8 mouse cellular contexts compared by ENCODE assay signal in the genomic region with DNA sequence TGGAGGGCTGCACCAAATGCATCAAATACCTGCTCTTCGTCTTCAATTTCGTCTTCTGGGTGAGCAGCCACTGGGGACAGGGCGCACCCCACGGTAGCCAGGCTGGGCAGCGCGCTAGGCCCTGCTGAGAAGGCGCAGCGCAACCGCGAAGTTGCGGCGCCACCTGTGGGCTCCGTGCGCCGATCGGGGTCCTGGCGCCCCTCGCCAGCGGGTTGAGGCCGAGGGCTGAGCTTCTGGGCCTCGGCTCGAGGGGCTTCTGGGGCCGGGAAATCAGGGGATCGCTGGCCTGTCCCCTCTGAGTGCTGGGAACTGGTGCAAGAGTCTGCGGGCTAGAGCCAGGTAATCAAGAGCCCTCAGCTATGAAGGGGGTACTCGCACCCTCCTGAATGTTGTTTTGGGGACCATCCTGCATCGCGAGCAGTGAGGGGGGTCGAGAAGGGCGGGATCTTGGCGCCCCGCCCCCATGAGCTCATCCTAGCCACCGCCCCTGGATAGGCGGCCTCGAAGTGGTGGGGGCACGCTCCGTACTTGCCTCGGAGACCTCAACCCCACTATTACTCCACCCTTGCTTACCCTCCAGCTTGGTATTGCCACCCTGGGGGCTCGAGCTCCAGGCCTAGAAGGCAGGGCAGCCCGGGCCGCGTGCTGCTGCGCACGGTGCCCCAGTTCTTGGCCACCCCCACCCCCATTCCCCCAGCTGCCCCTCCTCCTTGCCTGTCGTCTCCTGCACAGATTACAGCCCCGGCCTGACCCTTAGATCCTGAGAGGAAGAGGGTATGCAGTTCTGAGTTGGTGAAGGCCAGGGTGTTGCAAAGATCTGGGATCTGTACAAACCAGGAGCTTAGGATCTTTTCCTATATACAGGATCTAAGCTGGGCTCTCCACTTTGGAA. TPM values are rescaled to one million over a fixed set of nuclear protein-coding genes. Genes with fewer than 3 reads are reported as not detected.
DNase-seq lines count a peak whose midpoint lies in the region; ATAC-seq and TF ChIP-seq lines count a peak whose summit lies in the region.

No protein-coding gene starts in this region.

- peak overlapping the region; percentile 84 for H3K4me3 ChIP-seq in embryonic facial prominence, embryonic 13.5 days
- H3K4me3 ChIP-seq in heart, embryonic 11.5 days (ENCODE audit: low read depth, low read length) = peak overlapping the region; percentile 95
- peak overlapping the region; percentile 97 for H3K4me3 ChIP-seq in kidney, embryonic 15.5 days (replicated peaks)
- H3K4me3 ChIP-seq in liver, embryonic 14.5 days (ENCODE audit: insufficient read depth in 1 of 2, low read depth in 2 of 2, low read length in 2 of 2) = peak overlapping the region; percentile 68 to 75

- H3K9ac ChIP-seq in embryonic facial prominence, embryonic 13.5 days = peak overlapping the region; percentile 96
- H3K9ac ChIP-seq in heart, embryonic 11.5 days (ENCODE audit: low read depth, low read length) = peak overlapping the region; percentile 97
- H3K9ac ChIP-seq in kidney, embryonic 15.5 days = peak overlapping the region; percentile 95
- H3K9ac ChIP-seq in liver, embryonic 14.5 days (replicated peaks) = peak overlapping the region; percentile 73

- H3K27me3 ChIP-seq in embryonic facial prominence, embryonic 13.5 days = no peaks in the 10 kb centered on the region
- no peaks in the 10 kb centered on the region for H3K27me3 ChIP-seq in heart, embryonic 11.5 days (ENCODE audit: control insufficient read depth, insufficient read depth, low read length)
- no peaks in the 10 kb centered on the region for H3K27me3 ChIP-seq in kidney, embryonic 15.5 days
- H3K27me3 ChIP-seq in liver, embryonic 14.5 days (ENCODE audit: control insufficient read depth, insufficient read depth, low read length) = no peaks in the 10 kb centered on the region

- H3K4me1 ChIP-seq in embryonic facial prominence, embryonic 13.5 days = peaks cover 51% of the 10 kb centered on the region
- H3K4me1 ChIP-seq in heart, embryonic 11.5 days (ENCODE audit: control insufficient read depth, insufficient read depth, low read length) = peaks cover 55% of the 10 kb centered on the region
- H3K4me1 ChIP-seq in kidney, embryonic 15.5 days = peaks cover 55% of the 10 kb centered on the region
- peaks cover 34 to 53% of the 10 kb centered on the region in 2 experiments for H3K4me1 ChIP-seq in liver, embryonic 14.5 days (replicated peaks; ENCODE audit: control insufficient read depth in 2 of 2, insufficient read depth in 2 of 2, low read length in 1 of 2)

- TF ChIP-seq CTCF in liver, embryonic 14.5 days (IDR thresholded peaks at IDR 0.05; ENCODE audit: low read depth) = 0 out of 2 replicates have a peak, but pooled peaks have one; percentile 11

- no peak for TF ChIP-seq EP300 in liver, embryonic 14.5 days (IDR thresholded peaks at IDR 0.05; ENCODE audit: low read depth)

- H3K9me3 ChIP-seq in embryonic facial prominence, embryonic 13.5 days = no peaks in the 10 kb centered on the region
- H3K9me3 ChIP-seq in heart, embryonic 11.5 days (replicated peaks; ENCODE audit: control insufficient read depth, low read length) = no peaks in the 10 kb centered on the region
- no peaks in the 10 kb centered on the region for H3K9me3 ChIP-seq in kidney, embryonic 15.5 days (replicated peaks)
- no peaks in the 10 kb centered on the region for H3K9me3 ChIP-seq in liver, embryonic 14.5 days (ENCODE audit: control insufficient read depth, low read length)

- peak overlapping the region; percentile 97 for H3K4me2 ChIP-seq in embryonic facial prominence, embryonic 13.5 days
- H3K4me2 ChIP-seq in heart, embryonic 11.5 days = peak overlapping the region; percentile 96
- peak overlapping the region; percentile 87 for H3K4me2 ChIP-seq in kidney, embryonic 15.5 days
- peak overlapping the region; percentile 87 for H3K4me2 ChIP-seq in liver, embryonic 14.5 days (ENCODE audit: low read depth)

- peaks cover 21% of the 10 kb centered on the region; the same call in 1 of the 2 replicates for H3K36me3 ChIP-seq in embryonic facial prominence, embryonic 13.5 days
- H3K36me3 ChIP-seq in heart, embryonic 11.5 days (ENCODE audit: control insufficient read depth, insufficient read depth, low read length) = 0 out of 2 replicates have a peak, but pooled peaks cover 2% of the 10 kb centered on the region
- H3K36me3 ChIP-seq in kidney, embryonic 15.5 days = peaks cover 8% of the 10 kb centered on the region; the same call in 1 of the 2 replicates
- no peaks in the 10 kb centered on the region for H3K36me3 ChIP-seq in liver, embryonic 14.5 days (replicated peaks; ENCODE audit: control insufficient read depth, insufficient read depth, low read depth)

- under 1% methylated on average over 46 of the region's 46 CpGs for WGBS in embryonic facial prominence, embryonic 13.5 days
- under 1% methylated on average over 46 of the region's 46 CpGs for WGBS in heart, embryonic 11.5 days (ENCODE audit: insufficient replicate concordance)
- under 1% methylated on average over 46 of the region's 46 CpGs for WGBS in kidney, embryonic 15.5 days
- WGBS in liver, embryonic 14.5 days (ENCODE audit: insufficient replicate concordance) = under 1% methylated on average over 46 of the region's 46 CpGs

- DNase-seq in 416B (ENCODE audit: low read depth) = peak; percentile 66
- DNase-seq in adrenal gland, adult 2 months = peak; percentile 86
- no peak for DNase-seq in liver, embryonic 14.5 days (ENCODE audit: low read depth in 3 of 3, low spot score in 3 of 3)
- peak; percentile 78 for DNase-seq in neural tube, embryonic 10.5 days (ENCODE audit: extremely low spot score, low spot score)
- peak; percentile 86 for DNase-seq in testis, postnatal 10 days (ENCODE audit: low spot score)

- H3K27ac ChIP-seq in embryonic facial prominence, embryonic 13.5 days = peak overlapping the region; percentile 94
- H3K27ac ChIP-seq in heart, embryonic 11.5 days (ENCODE audit: low read depth, low read length) = peak overlapping the region; percentile 95
- H3K27ac ChIP-seq in kidney, embryonic 15.5 days = peak overlapping the region; percentile 93
- H3K27ac ChIP-seq in liver, embryonic 14.5 days = peak overlapping the region; percentile 6

- ATAC-seq in embryonic facial prominence, embryonic 13.5 days (ENCODE audit: insufficient number of reproducible peaks, insufficient read depth, low FRiP score, low TSS enrichment, low read depth) = peak; percentile 76
- peak; percentile 44 for ATAC-seq in heart, embryonic 11.5 days (replicated peaks; ENCODE audit: insufficient number of reproducible peaks, low FRiP score, low TSS enrichment)
- peak; percentile 68 for ATAC-seq in kidney, embryonic 15.5 days (replicated peaks; ENCODE audit: low FRiP score)
- peak; percentile 66 for ATAC-seq in liver, embryonic 14.5 days (ENCODE audit: insufficient read depth)

RNA-seq across cellular contexts. Expression of a gene that starts 0.7 kb away (rescaled TPM):
- total RNA-seq in adrenal gland, adult 2 months (2021) = 100 to 1,000 TPM; 693 to 716 TPM
- 3,024 and 3,201 TPM in 2 replicates for polyA plus RNA-seq in adrenal gland, adult 2 months (2012; rRNA removed)
- 407 and 457 TPM in 2 replicates for polyA plus RNA-seq in embryonic facial prominence, embryonic 13.5 days (2015; fragmentation: Nextera tagmentation; extraction: Ambion mirVana)
- 632 and 701 TPM in 2 replicates for polyA plus RNA-seq in heart, embryonic 11.5 days (2014; fragmentation: Nextera tagmentation; extraction: Ambion mirVana)
- 519 and 576 TPM in 2 replicates for polyA plus RNA-seq in kidney, embryonic 15.5 days (2015; fragmentation: Nextera tagmentation; extraction: Ambion mirVana)
- polyA plus RNA-seq in liver, embryonic 14.5 days (2012; rRNA removed) = 48.0 and 56.2 TPM in 2 replicates
- 120 and 129 TPM in 2 replicates for polyA plus RNA-seq in liver, embryonic 14.5 days (2014; fragmentation: Nextera tagmentation; extraction: Ambion mirVana)

RNA-seq across cellular contexts. Expression of a gene that starts 15.8 kb away (rescaled TPM):
- 10 to 100 TPM; 23.3 to 30.9 TPM for total RNA-seq in adrenal gland, adult 2 months (2021)
- 120 and 142 TPM in 2 replicates for polyA plus RNA-seq in adrenal gland, adult 2 months (2012; rRNA removed)
- 98.8 and 105 TPM in 2 replicates for polyA plus RNA-seq in embryonic facial prominence, embryonic 13.5 days (2015; fragmentation: Nextera tagmentation; extraction: Ambion mirVana)
- polyA plus RNA-seq in heart, embryonic 11.5 days (2014; fragmentation: Nextera tagmentation; extraction: Ambion mirVana) = 36.2 and 48.4 TPM in 2 replicates
- 91.8 and 105 TPM in 2 replicates for polyA plus RNA-seq in kidney, embryonic 15.5 days (2015; fragmentation: Nextera tagmentation; extraction: Ambion mirVana)
- 38.5 and 48.3 TPM in 2 replicates for polyA plus RNA-seq in liver, embryonic 14.5 days (2012; rRNA removed)
- 26.9 and 27.8 TPM in 2 replicates for polyA plus RNA-seq in liver, embryonic 14.5 days (2014; fragmentation: Nextera tagmentation; extraction: Ambion mirVana)

RNA-seq across cellular contexts. Expression of a gene that starts 41.2 kb away (rescaled TPM):
- under 1 TPM; 0.23 to 0.24 TPM for total RNA-seq in adrenal gland, adult 2 months (2021)
- 0.40 and 0.48 TPM in 2 replicates for polyA plus RNA-seq in adrenal gland, adult 2 months (2012; rRNA removed)
- polyA plus RNA-seq in embryonic facial prominence, embryonic 13.5 days (2015; fragmentation: Nextera tagmentation; extraction: Ambion mirVana) = 7.7 and 9.8 TPM in 2 replicates
- polyA plus RNA-seq in heart, embryonic 11.5 days (2014; fragmentation: Nextera tagmentation; extraction: Ambion mirVana) = 1.2 and 2.4 TPM in 2 replicates
- 7.1 and 8.2 TPM in 2 replicates for polyA plus RNA-seq in kidney, embryonic 15.5 days (2015; fragmentation: Nextera tagmentation; extraction: Ambion mirVana)
- 0.43 and 0.54 TPM in 2 replicates for polyA plus RNA-seq in liver, embryonic 14.5 days (2012; rRNA removed)
- 0.34 and 0.87 TPM in 2 replicates for polyA plus RNA-seq in liver, embryonic 14.5 days (2014; fragmentation: Nextera tagmentation; extraction: Ambion mirVana)

RNA-seq across cellular contexts. Expression of a gene that starts 48.4 kb away (rescaled TPM):
- total RNA-seq in adrenal gland, adult 2 months (2021) = under 1 TPM; 0.49 to 0.62 TPM
- 0.83 and 1.4 TPM in 2 replicates for polyA plus RNA-seq in adrenal gland, adult 2 months (2012; rRNA removed)
- polyA plus RNA-seq in embryonic facial prominence, embryonic 13.5 days (2015; fragmentation: Nextera tagmentation; extraction: Ambion mirVana) = 2.6 and 2.8 TPM in 2 replicates
- polyA plus RNA-seq in heart, embryonic 11.5 days (2014; fragmentation: Nextera tagmentation; extraction: Ambion mirVana) = 18.2 and 19.5 TPM in 2 replicates
- polyA plus RNA-seq in kidney, embryonic 15.5 days (2015; fragmentation: Nextera tagmentation; extraction: Ambion mirVana) = 2.2 and 2.3 TPM in 2 replicates
- polyA plus RNA-seq in liver, embryonic 14.5 days (2012; rRNA removed) = 40.7 and 47.7 TPM in 2 replicates
- polyA plus RNA-seq in liver, embryonic 14.5 days (2014; fragmentation: Nextera tagmentation; extraction: Ambion mirVana) = 78.4 and 87.9 TPM in 2 replicates

RNA-seq across cellular contexts. Expression of a gene that starts 52.9 kb away (rescaled TPM):
- total RNA-seq in adrenal gland, adult 2 months (2021) = 1 to 10 TPM; 1.9 to 4.1 TPM
- 14.2 and 17.2 TPM in 2 replicates for polyA plus RNA-seq in adrenal gland, adult 2 months (2012; rRNA removed)
- polyA plus RNA-seq in embryonic facial prominence, embryonic 13.5 days (2015; fragmentation: Nextera tagmentation; extraction: Ambion mirVana) = 0.69 and 0.84 TPM in 2 replicates
- polyA plus RNA-seq in heart, embryonic 11.5 days (2014; fragmentation: Nextera tagmentation; extraction: Ambion mirVana) = 9.2 and 12.1 TPM in 2 replicates
- 5.8 and 6.5 TPM in 2 replicates for polyA plus RNA-seq in kidney, embryonic 15.5 days (2015; fragmentation: Nextera tagmentation; extraction: Ambion mirVana)
- 0.12 and 0.21 TPM in 2 replicates for polyA plus RNA-seq in liver, embryonic 14.5 days (2012; rRNA removed)
- polyA plus RNA-seq in liver, embryonic 14.5 days (2014; fragmentation: Nextera tagmentation; extraction: Ambion mirVana) = 0.27 and 0.41 TPM in 2 replicates

Comparison
In these comparisons a context has a peak if more than half of its experiments do, and no peak if none do; other contexts are left out.
1. DNase-seq: peak in 416B (single experiment), adrenal gland, adult 2 months (single experiment), neural tube, embryonic 10.5 days (single experiment) and testis, postnatal 10 days (single experiment); none in liver, embryonic 14.5 days (0 of 3).
2. H3K27ac ChIP-seq: peak in every context shown above with its lines; median percentile 95 in heart, embryonic 11.5 days; 94 in embryonic facial prominence, embryonic 13.5 days; 93 in kidney, embryonic 15.5 days; 6 in liver, embryonic 14.5 days.
3. Peak in every context shown above with its lines, with median percentiles within 50 percentile points of each other: ATAC-seq, H3K4me2 ChIP-seq, H3K4me3 ChIP-seq and H3K9ac ChIP-seq.